Mouse (Mus musculus) Muller cell, postnatal 12 days (primary cell): ENCODE measurements around the gene Fxyd1.

ENCODE experiments used
- DNase-seq: peaks from one replicate; pipeline ENCODE4 v3.0.0-alpha.2; 2015; ENCODE audit errors: inconsistent ontology term

Fxyd1 gene

DNA sequence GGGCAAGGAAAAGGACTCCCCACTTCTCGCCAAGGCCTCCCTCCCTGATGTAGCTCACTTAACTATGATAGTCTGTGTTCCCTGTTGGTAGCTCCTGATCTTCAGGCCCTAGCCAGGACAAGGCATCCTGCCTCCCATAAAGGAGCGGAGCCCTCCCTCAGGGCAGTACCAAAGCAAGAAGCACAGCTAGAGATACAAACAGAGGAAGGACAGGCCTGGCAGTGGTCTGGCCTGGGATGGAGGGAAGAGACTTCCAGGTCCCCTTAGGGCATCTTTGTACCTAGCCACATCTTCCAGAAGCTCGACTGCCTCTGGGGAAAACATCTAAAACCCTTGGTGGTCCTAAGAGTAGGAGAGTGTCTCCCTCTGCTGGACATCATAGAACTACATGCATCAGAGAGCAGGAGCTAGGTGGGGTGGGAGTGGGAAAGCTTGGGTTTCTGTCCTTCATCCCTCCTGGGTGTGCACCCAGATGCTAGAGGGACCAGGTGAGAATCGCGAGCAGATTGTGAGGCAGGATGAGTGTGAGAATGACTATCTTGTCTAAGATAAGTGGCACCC is 21.0 kb upstream of the Fxyd1 start:
- peak; percentile 51 for DNase-seq

DNA sequence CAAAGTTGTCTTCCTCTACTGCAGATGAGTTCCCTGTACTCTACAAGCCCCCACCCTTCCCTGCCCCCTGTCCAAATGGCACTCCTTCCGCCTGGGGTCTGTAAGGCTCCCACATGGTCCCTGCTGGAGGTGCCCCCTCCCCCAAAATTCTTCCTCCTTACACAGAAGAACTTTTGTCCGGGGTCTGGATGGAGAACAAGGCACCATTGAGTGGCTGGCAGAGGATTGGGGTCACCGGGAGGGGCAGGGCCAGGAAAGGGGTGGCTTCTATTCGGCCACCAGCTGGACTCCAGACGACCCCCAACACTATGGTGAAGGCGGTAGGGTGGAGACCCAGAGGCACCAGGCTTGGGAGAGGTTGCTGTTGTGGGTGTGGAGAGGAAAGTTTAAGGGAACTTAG is 20.5 kb upstream of the Fxyd1 start:
- peak; percentile 49 for DNase-seq

DNA sequence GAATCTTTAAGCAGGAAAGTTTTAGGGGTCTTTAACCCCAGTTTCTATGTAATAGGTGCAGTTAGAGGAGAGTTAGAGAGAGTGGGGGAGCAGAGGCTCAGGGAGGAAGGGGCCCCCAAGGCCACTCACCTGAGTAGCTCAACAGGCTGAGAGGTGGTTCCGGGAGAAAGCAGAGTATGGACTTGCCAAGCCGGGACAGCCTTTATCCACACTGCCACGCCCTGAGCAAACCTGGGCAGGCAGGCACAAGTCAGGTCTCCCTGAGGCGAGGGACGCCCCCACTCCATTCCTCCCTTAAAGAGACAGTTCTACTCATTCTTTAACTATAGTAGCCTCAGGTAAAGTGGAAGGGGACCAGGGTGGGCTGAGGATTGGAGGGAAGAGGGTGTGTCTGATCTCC is 19.5 kb upstream of the Fxyd1 start, which contains the start of gene Fxyd3:
Fxyd3 (minus strand) TSS at position 213 of the 400 bp plus-strand sequence.
- no peak for DNase-seq

GRCm38 (mm10) chr7:31074713-31075069 is 17.7 kb upstream of the Fxyd1 start:
- DNase-seq, result no peak

DNA sequence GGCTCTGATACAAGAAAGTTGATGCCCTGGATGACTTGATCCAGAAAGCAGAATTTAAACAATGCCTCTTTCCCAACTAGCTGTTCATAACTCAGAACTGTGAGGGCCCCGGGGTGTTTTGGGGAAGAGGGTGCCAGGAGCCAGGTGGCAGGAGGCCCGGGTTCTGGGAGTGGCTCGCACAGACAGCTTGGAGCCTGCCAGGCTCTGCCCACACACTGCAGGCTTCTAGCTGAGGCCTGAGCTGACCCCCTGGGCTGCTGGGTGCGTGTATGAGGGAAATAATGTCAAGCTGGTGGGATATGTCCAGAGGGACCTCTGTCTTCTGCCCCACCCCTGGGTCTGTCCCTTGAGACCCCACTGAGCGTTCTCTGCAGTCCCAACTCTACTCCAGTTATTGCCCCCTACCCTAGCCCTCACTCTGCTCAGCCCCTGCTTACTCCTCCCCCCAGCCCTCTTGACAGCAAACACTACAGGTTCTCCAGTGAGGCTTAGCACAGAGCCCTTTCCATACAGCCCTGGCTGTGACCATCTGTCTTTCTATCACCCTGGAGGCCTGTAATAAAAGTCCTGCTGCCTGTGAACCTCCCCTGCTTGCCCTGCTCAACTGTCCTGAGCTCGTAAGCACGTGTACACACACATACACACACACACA is 17.2 kb upstream of the Fxyd1 start:
- peak; percentile 69 for DNase-seq

DNA sequence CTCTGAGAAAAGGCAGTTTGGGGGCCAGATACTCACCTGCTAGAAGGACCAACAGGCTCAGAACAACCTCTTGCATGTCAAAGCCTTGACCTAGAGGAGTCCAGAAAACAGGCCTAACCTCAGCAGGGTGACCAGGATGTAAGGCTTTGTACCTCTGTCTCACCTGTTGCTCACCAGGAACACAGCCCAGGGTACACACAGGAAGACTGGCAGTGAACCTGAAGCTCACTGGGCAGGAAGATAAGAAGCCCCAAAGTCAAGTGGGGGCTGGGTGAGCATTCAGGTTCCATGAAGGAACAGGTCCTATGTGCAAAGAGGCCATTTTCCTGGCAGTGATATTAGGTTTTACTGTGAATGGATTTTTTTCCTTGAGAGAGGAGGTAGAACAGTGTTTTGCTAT is 16.5 kb upstream of the Fxyd1 start:
- DNase-seq, result no peak

DNA sequence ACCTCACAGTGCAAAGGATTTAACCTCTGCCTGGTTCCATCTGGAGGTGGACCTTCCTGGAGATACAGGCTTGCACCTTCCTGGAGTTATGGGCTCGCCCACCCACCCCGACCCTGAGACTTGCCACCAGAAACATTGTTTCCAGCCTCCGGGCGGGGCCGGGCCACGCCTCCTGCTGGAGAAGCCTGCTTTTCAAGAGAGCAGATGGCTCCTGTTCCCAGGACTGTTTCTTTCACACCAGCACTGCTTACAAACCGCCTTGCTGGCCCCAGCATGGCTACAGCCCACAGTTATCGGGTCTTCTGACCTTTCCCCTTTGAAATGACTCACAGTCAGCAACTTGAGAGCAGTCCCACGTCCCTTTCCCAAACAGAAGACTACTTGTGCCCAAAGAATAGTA is 15.3 kb upstream of the Fxyd1 start:
- DNase-seq, result no peak

- DNase-seq, result no peak
These were observed 13.3 kb upstream of the Fxyd1 start for GRCm38 (mm10) chr7:31070324-31070723.

GRCm38 (mm10) chr7:31069491-31069890 is 12.5 kb upstream of the Fxyd1 start:
- no peak for DNase-seq

- DNase-seq, result peak; percentile 60
These were observed 10.8 kb upstream of the Fxyd1 start for GRCm38 (mm10) chr7:31067836-31068235.

GRCm38 (mm10) chr7:31063074-31063560 is 6.1 kb upstream of the Fxyd1 start:
- DNase-seq, result no peak

DNA sequence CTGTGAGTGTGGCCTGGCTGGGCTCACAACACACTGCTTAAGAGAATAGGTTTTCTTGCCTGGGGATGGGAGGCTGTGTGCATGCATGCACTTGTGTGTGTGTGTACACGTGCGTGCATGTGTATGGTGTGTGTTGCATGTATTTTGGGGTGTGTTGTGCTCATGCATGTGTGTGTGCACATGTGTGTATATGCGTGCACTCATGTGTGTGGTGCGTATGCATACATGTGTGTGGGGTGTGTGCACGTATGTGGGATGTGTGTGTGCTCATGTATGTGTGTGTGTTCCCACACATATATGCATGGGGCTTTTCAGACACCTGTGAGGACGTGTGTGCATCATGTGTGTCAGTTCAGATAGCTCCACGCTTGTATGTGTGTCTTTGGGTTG is 3.6 kb upstream of the Fxyd1 start:
- DNase-seq, result no peak

DNA sequence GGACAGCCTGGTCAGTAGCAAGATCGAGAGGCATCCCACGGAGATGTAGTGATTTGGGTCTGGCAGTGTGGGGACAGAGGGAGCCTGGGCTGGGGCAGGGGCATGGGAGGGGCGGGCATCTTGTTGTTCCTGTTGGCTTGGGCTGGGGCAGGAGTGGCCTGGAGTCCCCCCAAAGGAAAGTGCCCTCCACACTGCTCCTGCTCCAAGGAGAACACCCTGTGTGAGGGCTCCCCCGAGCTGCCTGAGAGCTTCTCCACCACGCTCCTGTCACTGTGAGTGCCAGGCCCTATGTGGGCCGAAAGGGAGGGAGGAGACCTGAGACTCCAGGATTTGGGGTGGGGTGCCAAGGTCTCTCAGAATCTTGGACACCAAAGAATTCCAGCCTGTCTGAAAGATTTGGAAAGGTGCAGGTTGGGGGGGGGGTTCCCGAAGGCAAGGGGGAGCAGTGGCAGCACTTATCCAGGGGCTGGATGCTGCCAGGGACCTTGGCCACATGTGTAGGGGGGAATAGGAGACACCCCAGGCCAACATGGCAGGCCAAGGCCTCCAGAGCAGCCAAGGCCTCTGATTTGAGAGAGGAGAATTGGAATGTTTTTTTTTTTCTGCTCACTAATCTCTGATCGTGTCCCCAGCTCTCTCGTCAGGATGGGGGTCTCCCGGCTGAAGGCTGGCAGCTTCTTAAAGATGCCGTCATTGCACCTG is 3.1 kb upstream of the Fxyd1 start:
- no peak for DNase-seq

GRCm38 (mm10) chr7:31059108-31059507 is 2.1 kb upstream of the Fxyd1 start, which contains the start of gene Lgi4:
Gene Lgi4, plus strand, starts transcription at chr7:31059342.
- peak; percentile 80 for DNase-seq

DNA sequence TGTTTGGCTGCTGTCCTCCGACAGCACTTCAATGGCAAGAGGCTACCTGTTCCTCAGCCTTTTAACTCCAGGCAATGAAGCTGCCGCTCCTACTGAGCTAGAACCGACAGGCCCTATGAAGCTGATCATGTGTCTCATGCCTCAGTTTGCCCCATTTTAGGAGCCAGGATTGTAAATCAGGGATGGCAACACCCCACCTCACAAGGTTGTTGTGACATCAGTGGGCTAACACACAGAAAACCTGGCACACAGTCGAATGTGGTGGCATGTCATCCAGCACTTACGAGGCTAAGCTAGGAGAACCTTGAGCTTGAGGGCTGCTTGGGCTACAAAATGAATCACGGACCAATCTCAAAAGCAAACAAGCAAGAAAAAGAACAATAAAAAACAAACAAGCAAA is 1.2 kb upstream of the Fxyd1 start:
- DNase-seq, result no peak

- DNase-seq, result no peak
These were observed 731 bp upstream of the Fxyd1 start for GRCm38 (mm10) chr7:31057730-31058129.

DNA sequence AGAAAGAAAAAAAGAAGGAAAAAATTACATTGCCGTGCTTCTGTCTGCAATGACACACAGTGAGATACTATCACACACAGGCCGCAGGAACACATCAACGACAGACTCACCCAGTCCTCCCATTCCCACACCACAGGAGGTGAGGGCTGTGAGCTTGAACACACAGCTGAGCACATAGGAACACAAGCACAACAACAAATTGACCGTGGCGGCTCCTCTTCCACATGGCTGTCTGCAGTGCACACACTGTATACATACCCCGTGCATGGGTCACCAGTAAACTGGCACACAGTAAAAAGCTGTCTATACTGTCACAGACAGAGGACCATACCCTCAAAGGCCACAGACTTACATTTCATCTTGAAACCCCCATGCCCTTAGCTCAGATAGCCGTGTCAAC is 551 bp downstream of the Fxyd1 start:
- no peak for DNase-seq

GRCm38 (mm10) chr7:31055883-31056282 is 1.1 kb downstream of the Fxyd1 start:
- no peak for DNase-seq

DNA sequence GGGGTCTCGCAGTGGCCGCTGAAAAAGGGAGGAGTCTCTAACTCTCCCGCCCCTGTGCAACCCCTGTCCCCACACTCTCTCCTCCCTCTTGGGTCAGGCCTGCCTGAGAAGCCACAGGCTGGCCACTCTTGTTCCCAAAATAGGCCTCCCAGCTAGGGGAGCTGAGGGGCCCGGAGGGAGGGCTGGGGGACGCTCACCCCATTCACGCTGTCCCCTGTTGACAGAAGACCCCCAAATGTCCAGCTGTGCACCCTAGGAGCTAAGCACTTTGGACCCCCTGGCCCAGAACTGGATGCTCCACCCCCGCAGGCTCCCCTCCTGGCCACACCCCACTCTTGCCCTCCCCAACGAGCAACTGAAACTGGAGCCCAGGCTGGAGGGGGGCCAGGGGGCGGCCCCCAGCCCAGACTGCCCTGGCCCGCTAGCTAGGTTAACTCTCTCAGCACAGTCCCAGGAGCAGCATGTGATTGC is 1.6 kb downstream of the Fxyd1 start:
- DNase-seq, result peak; percentile 85

- no peak for DNase-seq
These were observed 2.2 kb downstream of the Fxyd1 start for GRCm38 (mm10) chr7:31054661-31055320.

GRCm38 (mm10) chr7:31053882-31054447 is 3.0 kb downstream of the Fxyd1 start:
- DNase-seq, result no peak
